Mouse (Mus musculus) heart, postnatal 0 days (tissue): Measurements from ENCODE around the gene 4933405L10Rik.

Source experiments
- CTCF ChIP-seq: IDR thresholded peaks from 2 replicates; pipeline ENCODE4 v1.5.1; 2016; ENCODE audit warnings: antibody characterized with exemption, control low read depth, low read depth
- EP300 ChIP-seq: IDR thresholded peaks from 2 replicates; pipeline ENCODE4 v1.6.1; 2016; ENCODE audit warnings: antibody characterized with exemption, low read depth

- no peak for TF ChIP-seq CTCF
- no peak for TF ChIP-seq EP300
These were observed 4.8 kb downstream of the 4933405L10Rik start for GRCm38 (mm10) chr8:105712286-105712685.
